Mouse (Mus musculus) adrenal gland, adult (tissue): ENCODE measurements around the gene Mycn.
A peak's percentile ranks its signal among the peaks of the same experiment; 100 is the strongest.

ENCODE experiments used
- DNase-seq, 2 experiments: peaks; one replicate each; pipeline ENCODE4 v3.0.0; 2022 to 2023; ENCODE audit warnings: low spot score in 1 of 2; ENCODE audit not compliant: inconsistent age in 2 of 2

Mycn gene

GRCm38 (mm10) chr12:12941661-12942363 is at the start of gene Mycn:
TSS of gene Mycn (minus strand) at chr12:12941914.
- peak; percentile 71 to 86 for DNase-seq

- no peak for DNase-seq
Observed at GRCm38 (mm10) chr12:12987376-12987775, 45.7 kb upstream of the Mycn start.

GRCm38 (mm10) chr12:12986612-12987206 is 45.0 kb upstream of the Mycn start:
- no peak for DNase-seq

GRCm38 (mm10) chr12:12983032-12983431 is 41.3 kb upstream of the Mycn start:
- no peak for DNase-seq

- DNase-seq: peak; percentile 29 to 63
Observed at GRCm38 (mm10) chr12:12975397-12975796, 33.7 kb upstream of the Mycn start.

- DNase-seq: no peak
Observed at GRCm38 (mm10) chr12:12972756-12973435, 31.2 kb upstream of the Mycn start.

GRCm38 (mm10) chr12:12967946-12968345 is 26.2 kb upstream of the Mycn start:
- no peak for DNase-seq

GRCm38 (mm10) chr12:12964856-12965255 is 23.1 kb upstream of the Mycn start:
- DNase-seq: no peak

GRCm38 (mm10) chr12:12947606-12948005 is 5.9 kb upstream of the Mycn start:
- DNase-seq: no peak

GRCm38 (mm10) chr12:12943288-12943687 is 1.6 kb upstream of the Mycn start:
- no peak for DNase-seq

- DNase-seq: peak; percentile 82 to 94
Observed at GRCm38 (mm10) chr12:12942364-12943050, 793 bp upstream of the Mycn start.

GRCm38 (mm10) chr12:12941129-12941504 is 597 bp downstream of the Mycn start:
- DNase-seq: peak; percentile 22 to 65

- peak; percentile 18 to 60 for DNase-seq
Observed at GRCm38 (mm10) chr12:12940466-12941128, 1.1 kb downstream of the Mycn start.

- peak; percentile 36 to 67 for DNase-seq
Observed at GRCm38 (mm10) chr12:12939581-12940465, 1.9 kb downstream of the Mycn start.

- DNase-seq: peak; percentile 49 to 81
Observed at GRCm38 (mm10) chr12:12938850-12939249, 2.9 kb downstream of the Mycn start.

GRCm38 (mm10) chr12:12938361-12938760 is 3.4 kb downstream of the Mycn start:
- peak; percentile 57 to 88 for DNase-seq

GRCm38 (mm10) chr12:12937746-12938145 is 4.0 kb downstream of the Mycn start:
- peak in 1 of 2 experiments; percentile 37 for DNase-seq

- peak in 1 of 2 experiments; percentile 5 for DNase-seq
Observed at GRCm38 (mm10) chr12:12937088-12937487, 4.6 kb downstream of the Mycn start.

- DNase-seq: no peak
Observed at GRCm38 (mm10) chr12:12932238-12932637, 9.5 kb downstream of the Mycn start.

- no peak for DNase-seq
Observed at GRCm38 (mm10) chr12:12928239-12928638, 13.5 kb downstream of the Mycn start.
